Mouse (Mus musculus): Measurements from ENCODE around the gene Gm17019. TPM values are rescaled to one million over a fixed set of nuclear protein-coding genes. Genes with fewer than 3 reads are reported as not detected.
"Not testable (repeated sequence)": the region's sequence is repeated elsewhere in the genome, so short reads cannot be mapped to it uniquely, and the experiment has no call there.

Gm17019 gene
- polyA plus RNA-seq, 2 experiments, result not detected

GRCm38 (mm10) chr5:14990375-14991158 is 42.2 kb downstream of the Gm17019 start:
- H3K4me3 ChIP-seq (ENCODE audit: insufficient read depth in 1 of 2, low read depth in 2 of 2, low read length in 2 of 2), result not testable (repeated sequence)

GRCm38 (mm10) chr5:14986649-14987387 is 46.0 kb downstream of the Gm17019 start:
- 21% methylated on average over 5 of the region's 6 CpGs for WGBS (ENCODE audit: insufficient replicate concordance)
- not testable (repeated sequence) for H3K27ac ChIP-seq; H3K4me3 ChIP-seq (ENCODE audit: insufficient read depth in 1 of 2, low read depth in 2 of 2, low read length in 2 of 2); ATAC-seq (ENCODE audit: insufficient read depth); DNase-seq (ENCODE audit: low read depth in 3 of 3, low spot score in 3 of 3); H3K9me3 ChIP-seq (ENCODE audit: control insufficient read depth, low read length); H3K36me3 ChIP-seq (replicated peaks; ENCODE audit: control insufficient read depth, insufficient read depth, low read depth); H3K4me2 ChIP-seq (ENCODE audit: low read depth); H3K9ac ChIP-seq (replicated peaks); H3K4me1 ChIP-seq (replicated peaks; ENCODE audit: control insufficient read depth in 2 of 2, insufficient read depth in 2 of 2, low read length in 1 of 2); H3K27me3 ChIP-seq (ENCODE audit: control insufficient read depth, insufficient read depth, low read length)

More at GRCm38 (mm10) chr5:14990375-14991158, 42.2 kb downstream of the Gm17019 start:
- not testable (repeated sequence) for H3K27me3 ChIP-seq (ENCODE audit: control insufficient read depth, insufficient read depth, low read length); H3K27ac ChIP-seq; H3K9me3 ChIP-seq (ENCODE audit: control insufficient read depth, low read length); H3K4me1 ChIP-seq (replicated peaks; ENCODE audit: control insufficient read depth in 2 of 2, insufficient read depth in 2 of 2, low read length in 1 of 2); H3K36me3 ChIP-seq (replicated peaks; ENCODE audit: control insufficient read depth, insufficient read depth, low read depth); H3K9ac ChIP-seq (replicated peaks); DNase-seq (ENCODE audit: low read depth in 3 of 3, low spot score in 3 of 3); H3K4me2 ChIP-seq (ENCODE audit: low read depth); ATAC-seq (ENCODE audit: insufficient read depth)
- WGBS (ENCODE audit: insufficient replicate concordance), result 59% methylated on average over 7 of the region's 8 CpGs

Other genes with a start within 250 kb of the Gm17019 start
- gene Gm9758, start 118.1 kb downstream of the Gm17019 start, polyA plus RNA-seq (2012; rRNA removed), result not detected in 2 replicates
- not detected in 2 replicates for gene Gm9758, start 118.1 kb downstream of the Gm17019 start, polyA plus RNA-seq (2014; fragmentation: Nextera tagmentation; extraction: Ambion mirVana)
- gene Speer4e, start 94.6 kb downstream of the Gm17019 start, polyA plus RNA-seq (2012; rRNA removed), result not detected in 2 replicates
- gene Speer4e, start 94.6 kb downstream of the Gm17019 start, polyA plus RNA-seq (2014; fragmentation: Nextera tagmentation; extraction: Ambion mirVana), result not detected in 2 replicates
- not detected in 2 replicates for gene Gm10354, start 54.1 kb downstream of the Gm17019 start, polyA plus RNA-seq (2012; rRNA removed)
- gene Gm10354, start 54.1 kb downstream of the Gm17019 start, polyA plus RNA-seq (2014; fragmentation: Nextera tagmentation; extraction: Ambion mirVana), result not detected in 2 replicates

All from liver, embryonic 14.5 days (tissue).